Mouse (Mus musculus) forelimb bud, embryonic 11.5 days (tissue): ENCODE measurements around the gene D630003M21Rik.
A peak's percentile ranks its signal among the peaks of the same experiment; 100 is the strongest.

Source experiments
- DNase-seq: peaks from one replicate; pipeline ENCODE4 v3.0.0-alpha.2; 2012; ENCODE audit warnings: low read depth, low spot score

The D630003M21Rik gene

GRCm38 (mm10) chr2:158236698-158237097, 7.7 kb upstream of the D630003M21Rik start:
- no peak for DNase-seq

DNA sequence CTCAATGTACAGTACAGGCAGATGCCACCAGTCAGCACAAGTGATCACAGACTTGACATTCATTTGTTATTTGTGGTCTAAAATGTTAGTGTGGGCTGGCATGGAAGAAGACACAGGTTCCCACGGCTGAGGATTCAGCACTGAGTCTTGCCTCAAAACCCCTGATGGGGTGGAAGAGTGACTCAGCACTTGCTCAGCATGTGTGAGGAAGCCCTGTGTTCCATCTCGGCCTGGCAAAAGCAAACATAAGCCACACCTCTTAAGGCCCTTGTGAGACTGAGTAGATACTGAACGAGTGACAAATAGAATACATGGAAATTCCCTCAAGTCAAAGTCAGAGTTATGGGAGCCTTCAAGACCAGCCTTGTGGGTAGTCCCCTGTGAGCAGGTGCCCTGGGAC, 4.1 kb upstream of the D630003M21Rik start:
- no peak for DNase-seq

DNA sequence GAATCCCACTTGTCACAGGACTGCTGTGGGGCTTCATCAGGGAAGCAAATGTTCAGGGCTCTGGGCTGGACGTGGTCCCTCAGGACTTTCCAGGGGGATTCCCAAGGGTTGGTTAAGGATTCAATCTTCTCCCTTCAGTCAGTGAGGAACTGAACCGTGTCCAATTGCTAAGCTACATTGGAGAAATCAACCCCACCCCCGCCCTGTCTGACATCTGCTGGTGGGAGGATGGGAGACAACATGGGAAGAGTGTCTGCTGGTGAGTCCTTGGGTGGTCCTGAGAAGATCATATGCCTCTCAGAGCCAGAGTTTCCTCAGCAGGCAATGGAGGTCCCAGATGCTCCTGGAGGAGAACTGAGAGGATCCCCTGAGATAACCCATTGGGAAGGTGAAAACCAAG, 3.4 kb upstream of the D630003M21Rik start:
- no peak for DNase-seq

GRCm38 (mm10) chr2:158231071-158231470, 2.0 kb upstream of the D630003M21Rik start:
- DNase-seq = peak; percentile 25

- no peak for DNase-seq
Measured at GRCm38 (mm10) chr2:158230617-158231016, 1.6 kb upstream of the D630003M21Rik start.

DNA sequence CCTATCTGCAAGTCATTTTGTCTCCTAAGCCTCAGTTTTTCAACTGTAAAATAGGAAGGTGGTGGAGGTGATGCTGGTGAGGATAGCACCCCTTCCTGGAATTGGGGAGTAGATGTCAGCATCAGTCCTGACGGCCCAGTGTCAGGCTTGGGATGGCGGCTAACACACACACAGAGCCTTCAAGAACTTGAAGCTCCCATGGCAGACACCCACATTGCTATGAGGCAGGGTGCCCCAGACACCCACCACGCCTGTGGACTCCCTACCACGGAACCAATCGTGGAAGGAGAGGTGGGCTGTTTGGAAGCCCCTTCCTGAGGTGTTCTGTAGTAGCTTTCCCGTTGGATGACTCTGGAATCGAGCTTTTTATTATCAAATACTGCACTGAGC, 476 bp upstream of the D630003M21Rik start:
- no peak for DNase-seq

GRCm38 (mm10) chr2:158225301-158225700, 3.7 kb downstream of the D630003M21Rik start:
- DNase-seq = no peak

DNA sequence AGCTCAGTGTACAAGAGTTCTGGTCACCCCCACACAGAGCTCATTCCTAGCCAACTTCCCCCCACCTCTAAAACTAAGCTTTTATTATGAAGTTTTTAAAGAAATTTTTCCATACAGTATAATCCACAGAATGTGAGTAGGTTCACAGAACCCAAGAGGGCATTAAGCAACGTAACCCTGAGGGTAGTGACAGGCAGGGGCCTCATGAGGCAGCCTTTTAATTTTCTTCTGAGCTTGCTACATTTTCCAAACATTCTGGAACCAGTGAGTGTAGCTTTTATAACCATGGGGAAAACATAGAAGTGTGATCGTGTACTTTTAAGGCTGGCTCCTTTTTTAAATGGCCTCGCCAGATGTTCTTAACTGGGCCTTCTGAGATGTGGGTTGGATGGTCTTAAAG, 5.5 kb downstream of the D630003M21Rik start:
- DNase-seq = no peak

- peak; percentile 6 for DNase-seq
Measured at GRCm38 (mm10) chr2:158222664-158223063, 6.4 kb downstream of the D630003M21Rik start.

- no peak for DNase-seq
Measured at GRCm38 (mm10) chr2:158221446-158222084, 7.5 kb downstream of the D630003M21Rik start.

DNA sequence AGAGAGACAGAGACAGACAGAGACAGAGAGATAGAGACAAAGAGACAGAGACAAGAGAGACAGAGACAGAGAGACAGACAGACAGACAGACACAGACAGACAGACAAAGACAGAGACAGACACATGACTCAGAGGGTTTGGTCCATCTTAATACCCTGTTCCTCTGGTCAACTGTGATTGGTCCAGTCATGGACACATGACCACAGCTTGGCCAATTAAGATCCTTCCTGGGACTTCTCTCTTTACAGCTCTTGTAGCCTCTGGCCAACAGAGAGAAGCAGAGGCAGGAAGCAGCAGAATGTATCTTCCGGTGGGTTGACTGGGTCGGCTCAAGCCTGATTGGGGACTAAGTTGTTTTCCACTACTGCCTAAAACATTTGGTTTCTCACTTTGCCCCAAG, 9.5 kb downstream of the D630003M21Rik start:
- DNase-seq = no peak

DNA sequence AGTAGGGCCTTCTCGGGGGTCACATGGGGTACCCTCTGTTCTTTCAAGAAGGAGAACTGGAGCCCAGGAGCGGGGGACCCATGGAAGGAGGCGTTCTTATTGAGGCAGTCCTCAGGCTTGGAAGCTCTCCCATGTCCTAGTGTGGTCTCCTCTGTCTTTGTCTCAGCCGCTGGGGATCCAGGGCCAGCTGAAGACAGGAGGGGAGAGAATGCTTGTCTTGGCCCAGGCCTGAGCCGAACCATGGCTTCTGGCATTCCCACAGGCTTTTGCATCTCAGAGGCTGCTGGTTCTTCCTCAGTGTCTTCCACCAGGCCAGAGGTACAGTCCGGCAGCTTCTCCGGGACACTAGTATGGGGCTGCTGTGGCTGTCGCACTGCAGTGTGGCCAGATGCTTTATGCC, 12.5 kb downstream of the D630003M21Rik start:
- DNase-seq = no peak

GRCm38 (mm10) chr2:158215283-158216117, 13.5 kb downstream of the D630003M21Rik start:
- DNase-seq = no peak

DNA sequence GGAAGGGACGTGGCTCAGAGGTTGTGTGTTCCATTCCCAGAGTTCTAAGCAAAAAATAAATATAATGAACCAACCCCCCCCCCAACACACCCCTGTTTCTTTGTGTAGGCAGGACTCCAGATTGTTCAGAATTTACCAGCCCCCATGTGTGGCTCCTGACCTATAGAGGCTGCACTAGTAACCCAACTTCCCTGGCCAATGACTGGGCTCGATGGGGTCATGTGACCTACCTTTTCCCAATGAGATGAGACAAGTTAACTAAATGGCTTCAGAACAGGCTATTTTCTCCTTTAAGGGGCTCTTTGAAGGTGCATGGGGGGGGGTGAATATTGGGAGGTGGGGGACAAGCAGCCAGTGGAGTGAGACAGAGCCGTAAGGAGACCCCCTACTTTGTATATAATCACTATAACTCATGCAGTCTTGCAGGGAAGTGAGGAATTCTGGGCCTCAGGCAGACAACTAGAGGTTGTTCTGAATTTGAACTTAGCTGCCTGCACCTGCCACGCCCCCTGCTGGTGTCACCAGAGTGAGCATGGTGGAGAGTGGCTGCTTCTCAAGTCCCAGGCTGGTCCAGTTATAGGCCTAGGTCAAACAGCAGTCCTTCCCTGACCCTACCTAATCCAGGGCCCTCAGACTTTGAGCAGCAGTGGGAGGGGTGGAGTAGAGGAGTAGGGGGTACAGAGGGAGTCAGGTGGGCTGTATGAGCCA, 17.1 kb downstream of the D630003M21Rik start:
- no peak for DNase-seq

- DNase-seq = no peak
Measured at GRCm38 (mm10) chr2:158210958-158211357, 18.1 kb downstream of the D630003M21Rik start.

DNA sequence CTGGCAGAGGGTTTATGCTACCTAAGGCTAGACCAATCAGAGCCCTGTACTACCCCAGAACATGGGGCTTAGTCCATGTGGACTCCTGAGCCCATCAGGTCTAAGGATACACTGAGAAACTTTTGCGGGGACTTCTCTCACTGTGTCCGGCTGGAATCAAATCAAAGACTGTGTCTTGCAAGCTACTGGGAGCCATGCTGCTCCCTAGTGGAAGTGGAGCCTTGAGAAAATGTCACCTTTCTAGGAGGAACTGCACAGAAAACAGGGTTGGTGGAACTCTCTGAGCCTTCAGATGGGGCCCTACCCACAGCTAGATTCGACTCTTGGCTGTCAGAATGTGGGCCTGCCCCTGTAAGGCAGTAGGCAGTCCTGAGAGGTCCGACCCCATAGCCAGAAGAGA, 18.5 kb downstream of the D630003M21Rik start:
- no peak for DNase-seq

GRCm38 (mm10) chr2:158209776-158210175, 19.2 kb downstream of the D630003M21Rik start:
- no peak for DNase-seq

DNA sequence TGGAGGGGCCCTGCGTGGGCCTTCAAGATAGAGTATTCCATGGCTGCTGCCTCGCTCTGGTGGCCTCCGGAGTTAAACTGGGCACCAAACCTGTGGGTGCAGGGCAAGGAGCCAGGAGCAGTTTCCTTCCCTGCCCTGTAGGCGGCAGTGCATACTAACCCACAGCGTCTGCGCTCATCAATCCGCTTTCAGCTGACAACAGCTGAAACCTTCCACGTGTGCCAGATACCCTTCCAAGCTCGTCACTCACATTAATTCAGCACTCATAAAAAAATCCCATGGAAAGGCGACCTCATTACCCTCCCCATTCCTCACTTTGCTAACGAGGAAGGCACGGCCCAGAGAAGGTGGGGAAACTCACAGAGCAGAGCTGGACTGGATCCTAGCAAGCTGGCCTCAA, 21.2 kb downstream of the D630003M21Rik start:
- DNase-seq = peak; percentile 54

DNA sequence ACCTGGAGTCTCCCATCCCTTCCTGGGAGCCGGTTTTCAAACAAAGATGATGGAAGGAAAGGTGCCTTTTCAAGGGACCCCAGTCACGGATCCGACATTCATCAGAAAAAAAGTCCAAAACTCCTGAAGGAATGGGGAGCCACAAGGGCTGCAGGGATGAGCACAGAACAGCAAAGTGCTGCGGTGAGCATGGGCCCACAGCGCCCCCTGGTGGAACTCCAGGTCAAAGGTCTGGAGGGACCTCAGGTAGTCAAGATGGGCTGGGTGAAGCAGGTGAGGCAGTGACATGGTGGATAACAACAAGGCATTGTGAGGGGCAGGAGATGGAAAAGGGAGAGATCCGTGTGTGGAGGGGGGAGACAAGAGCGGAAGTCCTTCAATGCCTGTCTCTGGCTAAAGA, 24.9 kb downstream of the D630003M21Rik start:
- DNase-seq = peak; percentile 64

- no peak for DNase-seq
Measured at GRCm38 (mm10) chr2:158203686-158204085, 25.3 kb downstream of the D630003M21Rik start.

DNA sequence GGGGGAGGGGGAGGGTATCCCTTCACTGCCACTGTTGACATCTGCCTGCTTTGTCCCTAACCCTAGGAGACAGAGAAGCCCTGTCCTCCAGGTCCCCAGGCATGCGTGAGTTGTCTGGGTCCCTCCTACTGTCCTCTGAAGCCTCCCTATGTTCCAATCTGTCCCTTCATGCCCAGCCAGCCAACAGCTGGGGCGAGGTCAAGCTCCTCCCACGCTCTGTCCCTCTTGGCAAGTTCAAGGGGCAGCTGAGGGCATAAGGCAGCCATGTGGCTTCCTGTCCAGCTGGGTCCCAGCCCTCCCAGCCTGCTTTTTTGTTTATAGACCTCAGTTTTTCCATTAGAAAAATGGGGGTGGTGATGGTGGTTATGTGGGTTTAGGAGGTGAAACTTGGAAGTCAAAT, 29.7 kb downstream of the D630003M21Rik start:
- no peak for DNase-seq

- no peak for DNase-seq
Measured at GRCm38 (mm10) chr2:158198861-158199260, 30.2 kb downstream of the D630003M21Rik start.
